Mouse (Mus musculus): ENCODE data around the gene Srsf1. TPM values are rescaled to one million over a fixed set of nuclear protein-coding genes. Genes with fewer than 3 reads are reported as not detected.

Srsf1 gene
- polyA plus RNA-seq, 1 experiment from 2014 or later: 484 TPM

Other genes with a start within 250 kb of the Srsf1 start
- gene Lpo, start 219.1 kb upstream of the Srsf1 start, polyA plus RNA-seq (2016; fragmentation: Nextera tagmentation; extraction: Ambion mirVana): 0.99 and 1.0 TPM in 2 replicates
- 14.8 and 18.8 TPM in 2 replicates for gene Mks1, start 194.2 kb upstream of the Srsf1 start, polyA plus RNA-seq (2016; fragmentation: Nextera tagmentation; extraction: Ambion mirVana)
- not detected in 2 replicates for gene Epx, start 171.8 kb upstream of the Srsf1 start, polyA plus RNA-seq (2016; fragmentation: Nextera tagmentation; extraction: Ambion mirVana)
- not detected in 2 replicates for gene Olfr462, start 155.1 kb upstream of the Srsf1 start, polyA plus RNA-seq (2016; fragmentation: Nextera tagmentation; extraction: Ambion mirVana)
- gene Olfr463, start 150.0 kb upstream of the Srsf1 start, polyA plus RNA-seq (2016; fragmentation: Nextera tagmentation; extraction: Ambion mirVana): not detected in 2 replicates
- not detected in 2 replicates for gene Olfr464, start 126.4 kb upstream of the Srsf1 start, polyA plus RNA-seq (2016; fragmentation: Nextera tagmentation; extraction: Ambion mirVana)
- 38.1 and 40.8 TPM in 2 replicates for gene Dynll2, start 59.8 kb upstream of the Srsf1 start, polyA plus RNA-seq (2016; fragmentation: Nextera tagmentation; extraction: Ambion mirVana)
- gene Vezf1, start 20.9 kb downstream of the Srsf1 start, polyA plus RNA-seq (2016; fragmentation: Nextera tagmentation; extraction: Ambion mirVana): 88.6 and 95.5 TPM in 2 replicates
- gene Cuedc1, start 50.7 kb downstream of the Srsf1 start, polyA plus RNA-seq (2016; fragmentation: Nextera tagmentation; extraction: Ambion mirVana): 40.5 and 45.7 TPM in 2 replicates
- 69.5 and 71.1 TPM in 2 replicates for gene Mrps23, start 157.0 kb downstream of the Srsf1 start, polyA plus RNA-seq (2016; fragmentation: Nextera tagmentation; extraction: Ambion mirVana)
- 5.0 and 5.7 TPM in 2 replicates for gene Ccdc182, start 246.7 kb downstream of the Srsf1 start, polyA plus RNA-seq (2016; fragmentation: Nextera tagmentation; extraction: Ambion mirVana)